Mouse (Mus musculus): ENCODE measurements around the gene Limk2. TPM values are rescaled to one million over a fixed set of nuclear protein-coding genes. Genes with fewer than 3 reads are reported as not detected.

Limk2 gene
- polyA plus RNA-seq, 1 experiment from 2014 or later = 60.5 TPM

- H3K36me3 ChIP-seq (replicated peaks) = peaks cover 34% of the 10 kb centered on the region
- 63% methylated on average over 5 of the region's 5 CpGs for WGBS
- no peak overlapping the region for H3K27ac ChIP-seq (replicated peaks)
- H3K27me3 ChIP-seq (replicated peaks; ENCODE audit: low read depth, poor library complexity, severe bottlenecking) = no peaks in the 10 kb centered on the region
- no peaks in the 10 kb centered on the region; the same call in 1 of the 2 replicates for H3K4me1 ChIP-seq
- no peak overlapping the region for H3K4me3 ChIP-seq
- peaks cover 7% of the 10 kb centered on the region; the same call in 1 of the 2 replicates for H3K9me3 ChIP-seq
- no peak for DNase-seq (ENCODE audit: low spot score)
Observed at GRCm38 (mm10) chr11:3382602-3383594, 26.1 kb downstream of the Limk2 start.

GRCm38 (mm10) chr11:3381148-3381814 is 27.7 kb downstream of the Limk2 start:
- no peak overlapping the region for H3K4me3 ChIP-seq
- no peaks in the 10 kb centered on the region; the same call in 1 of the 2 replicates for H3K4me1 ChIP-seq
- no peak for DNase-seq (ENCODE audit: low spot score)
- WGBS = 95% methylated on average over 6 of the region's 6 CpGs
- no peaks in the 10 kb centered on the region for H3K27me3 ChIP-seq (replicated peaks; ENCODE audit: low read depth, poor library complexity, severe bottlenecking)
- H3K27ac ChIP-seq (replicated peaks) = no peak overlapping the region
- peaks cover 34% of the 10 kb centered on the region for H3K36me3 ChIP-seq (replicated peaks)
- H3K9me3 ChIP-seq = peaks cover 7% of the 10 kb centered on the region; the same call in 1 of the 2 replicates

- Histone ChIP-seq H3K4me3 (no peak overlapping the region), H3K9me3 (peaks cover 7% of the 10 kb centered on the region; the same call in 1 of the 2 replicates), H3K4me1 (peaks cover 10% of the 10 kb centered on the region), H3K27ac (replicated peaks) (no peak overlapping the region), H3K36me3 (replicated peaks) (peaks cover 27% of the 10 kb centered on the region), H3K27me3 (replicated peaks; ENCODE audit: low read depth, poor library complexity, severe bottlenecking) (no peaks in the 10 kb centered on the region)
- WGBS = 90% methylated on average over 4 of the region's 4 CpGs
- no peak for DNase-seq (ENCODE audit: low spot score)
Observed at GRCm38 (mm10) chr11:3379427-3379826, 29.6 kb downstream of the Limk2 start.

- DNase-seq (ENCODE audit: low spot score) = no peak
- Histone ChIP-seq H3K27ac (replicated peaks) (peak overlapping the region; percentile 80), H3K9me3 (no peaks in the 10 kb centered on the region), H3K4me1 (peaks cover 48% of the 10 kb centered on the region), H3K4me3 (peak overlapping the region; percentile 35), H3K36me3 (replicated peaks) (no peaks in the 10 kb centered on the region; the same call in 1 of the 2 replicates), H3K27me3 (replicated peaks; ENCODE audit: low read depth, poor library complexity, severe bottlenecking) (no peaks in the 10 kb centered on the region)
- WGBS = 54% methylated on average over 12 of the region's 12 CpGs
Observed at GRCm38 (mm10) chr11:3374741-3375140, 34.2 kb downstream of the Limk2 start.

GRCm38 (mm10) chr11:3374293-3374645 is 34.7 kb downstream of the Limk2 start:
- H3K4me3 ChIP-seq = peak overlapping the region; percentile 35

GRCm38 (mm10) chr11:3373591-3374292 is 35.2 kb downstream of the Limk2 start:
- WGBS = 40% methylated on average over 7 of the region's 7 CpGs
- peak overlapping the region; percentile 35 for H3K4me3 ChIP-seq
- no peak for DNase-seq (ENCODE audit: low spot score)
- H3K27ac ChIP-seq (replicated peaks) = peak overlapping the region; percentile 80
- peaks cover 58% of the 10 kb centered on the region for H3K4me1 ChIP-seq
- H3K9me3 ChIP-seq = no peaks in the 10 kb centered on the region
- no peaks in the 10 kb centered on the region for H3K27me3 ChIP-seq (replicated peaks; ENCODE audit: low read depth, poor library complexity, severe bottlenecking)
- H3K36me3 ChIP-seq (replicated peaks) = no peaks in the 10 kb centered on the region; the same call in 1 of the 2 replicates

More at GRCm38 (mm10) chr11:3374293-3374645, 34.7 kb downstream of the Limk2 start:
- H3K4me1 ChIP-seq = peaks cover 52% of the 10 kb centered on the region
- H3K27ac ChIP-seq (replicated peaks) = peak overlapping the region; percentile 80
- WGBS = 17% methylated on average over 7 of the region's 7 CpGs
- H3K27me3 ChIP-seq (replicated peaks; ENCODE audit: low read depth, poor library complexity, severe bottlenecking) = no peaks in the 10 kb centered on the region
- peak; percentile 65 for DNase-seq (ENCODE audit: low spot score)
- H3K9me3 ChIP-seq = no peaks in the 10 kb centered on the region
- H3K36me3 ChIP-seq (replicated peaks) = no peaks in the 10 kb centered on the region; the same call in 1 of the 2 replicates

GRCm38 (mm10) chr11:3371599-3372295 is 37.2 kb downstream of the Limk2 start:
- no peak for DNase-seq (ENCODE audit: low spot score)

GRCm38 (mm10) chr11:3370928-3371598 is 37.9 kb downstream of the Limk2 start:
- Histone ChIP-seq H3K27ac (replicated peaks) (peak overlapping the region; percentile 81), H3K4me1 (peaks cover 67% of the 10 kb centered on the region), H3K36me3 (replicated peaks) (no peaks in the 10 kb centered on the region; the same call in 1 of the 2 replicates), H3K9me3 (no peaks in the 10 kb centered on the region), H3K4me3 (peak overlapping the region; percentile 66), H3K27me3 (replicated peaks; ENCODE audit: low read depth, poor library complexity, severe bottlenecking) (no peaks in the 10 kb centered on the region)
- 1% methylated on average over 27 of the region's 27 CpGs for WGBS
- DNase-seq (ENCODE audit: low spot score) = peak; percentile 93

More at GRCm38 (mm10) chr11:3371599-3372295, 37.2 kb downstream of the Limk2 start:
- H3K4me3 ChIP-seq = peak overlapping the region; percentile 66
- no peaks in the 10 kb centered on the region for H3K36me3 ChIP-seq (replicated peaks)
- peaks cover 64% of the 10 kb centered on the region for H3K4me1 ChIP-seq
- peak overlapping the region; percentile 81 for H3K27ac ChIP-seq (replicated peaks)
- H3K9me3 ChIP-seq = no peaks in the 10 kb centered on the region
- no peaks in the 10 kb centered on the region for H3K27me3 ChIP-seq (replicated peaks; ENCODE audit: low read depth, poor library complexity, severe bottlenecking)
- 25% methylated on average over 7 of the region's 7 CpGs for WGBS

- peak overlapping the region; percentile 66 for H3K4me3 ChIP-seq
- peak overlapping the region; percentile 78; the same call in 1 of the 2 replicates for H3K27ac ChIP-seq (replicated peaks)
- H3K9me3 ChIP-seq = no peaks in the 10 kb centered on the region
- H3K4me1 ChIP-seq = peaks cover 64% of the 10 kb centered on the region
- 65% methylated on average over 2 of the region's 2 CpGs for WGBS
- DNase-seq (ENCODE audit: low spot score) = no peak
- no peaks in the 10 kb centered on the region for H3K27me3 ChIP-seq (replicated peaks; ENCODE audit: low read depth, poor library complexity, severe bottlenecking)
- H3K36me3 ChIP-seq (replicated peaks) = no peaks in the 10 kb centered on the region; the same call in 1 of the 2 replicates
Observed at GRCm38 (mm10) chr11:3370162-3370561, 38.8 kb downstream of the Limk2 start.

GRCm38 (mm10) chr11:3369449-3369848 is 39.5 kb downstream of the Limk2 start:
- H3K4me1 ChIP-seq = peaks cover 56% of the 10 kb centered on the region
- H3K4me3 ChIP-seq = no peak overlapping the region; the same call in 1 of the 2 replicates
- 83% methylated on average over 5 of the region's 5 CpGs for WGBS
- DNase-seq (ENCODE audit: low spot score) = no peak
- peak overlapping the region; percentile 48; the same call in 1 of the 2 replicates for H3K27ac ChIP-seq (replicated peaks)
- no peaks in the 10 kb centered on the region; the same call in 1 of the 2 replicates for H3K36me3 ChIP-seq (replicated peaks)
- H3K27me3 ChIP-seq (replicated peaks; ENCODE audit: low read depth, poor library complexity, severe bottlenecking) = no peaks in the 10 kb centered on the region
- H3K9me3 ChIP-seq = no peaks in the 10 kb centered on the region

GRCm38 (mm10) chr11:3368983-3369382 is 40.0 kb downstream of the Limk2 start:
- no peaks in the 10 kb centered on the region; the same call in 1 of the 2 replicates for H3K36me3 ChIP-seq (replicated peaks)
- H3K9me3 ChIP-seq = no peaks in the 10 kb centered on the region
- 58% methylated on average over 7 of the region's 7 CpGs for WGBS
- H3K4me1 ChIP-seq = peaks cover 52% of the 10 kb centered on the region
- H3K27me3 ChIP-seq (replicated peaks; ENCODE audit: low read depth, poor library complexity, severe bottlenecking) = no peaks in the 10 kb centered on the region
- H3K4me3 ChIP-seq = no peak overlapping the region; the same call in 1 of the 2 replicates
- no peak for DNase-seq (ENCODE audit: low spot score)
- H3K27ac ChIP-seq (replicated peaks) = peak overlapping the region; percentile 48; the same call in 1 of the 2 replicates

Data from embryonic facial prominence, embryonic 10.5 days (tissue).